7 mouse cellular contexts compared by ENCODE assay signal in genomic region chr10:23403351-23403938, GRCm38 (mm10). TPM values are rescaled to one million over a fixed set of nuclear protein-coding genes. Genes with fewer than 3 reads are reported as not detected.
DNase-seq lines count a peak whose midpoint lies in the region; ATAC-seq and TF ChIP-seq lines count a peak whose summit lies in the region.

No protein-coding gene starts in this region.

- no peak for TF ChIP-seq POLR2A in MEL (IDR thresholded peaks at IDR 0.05; ENCODE audit: control insufficient read depth in 1 of 2, insufficient read depth in 1 of 2, low read depth in 1 of 2, low read length in 2 of 2, poor library complexity in 1 of 2)

- H3K4me1 ChIP-seq in hindbrain, embryonic 16.5 days (ENCODE audit: control insufficient read depth, insufficient read depth, low read depth, low read length) = no peaks in the 10 kb centered on the region
- H3K4me1 ChIP-seq in hindbrain, embryonic 11.5 days (replicated peaks; ENCODE audit: control insufficient read depth, insufficient read depth, low read length) = no peaks in the 10 kb centered on the region
- no peaks in the 10 kb centered on the region for H3K4me1 ChIP-seq in MEL (ENCODE audit: control insufficient read depth in 1 of 2, insufficient read depth in 2 of 2, low read length in 2 of 2)

- H3K4me2 ChIP-seq in hindbrain, embryonic 16.5 days (ENCODE audit: low read length) = no peak overlapping the region
- no peak overlapping the region for H3K4me2 ChIP-seq in hindbrain, embryonic 11.5 days (replicated peaks; ENCODE audit: low read depth, low read length)

- TF ChIP-seq RAD21 in MEL (IDR thresholded peaks at IDR 0.05; ENCODE audit: low read depth, low read length) = peak; percentile 41

- no peaks in the 10 kb centered on the region for H3K36me3 ChIP-seq in hindbrain, embryonic 16.5 days (ENCODE audit: control insufficient read depth, insufficient read depth, low read length)
- no peaks in the 10 kb centered on the region for H3K36me3 ChIP-seq in hindbrain, embryonic 11.5 days (ENCODE audit: control insufficient read depth, insufficient read depth, low read length)
- no peaks in the 10 kb centered on the region for H3K36me3 ChIP-seq in MEL (ENCODE audit: control insufficient read depth in 1 of 2, insufficient read depth in 2 of 2, low read length in 2 of 2)

- H3K9me3 ChIP-seq in hindbrain, embryonic 16.5 days (ENCODE audit: control insufficient read depth, low read length) = peaks cover 4% of the 10 kb centered on the region; the same call in 1 of the 2 replicates
- H3K9me3 ChIP-seq in hindbrain, embryonic 11.5 days (ENCODE audit: control insufficient read depth, low read length) = no peaks in the 10 kb centered on the region
- no peaks in the 10 kb centered on the region for H3K9me3 ChIP-seq in MEL (replicated peaks; ENCODE audit: insufficient read depth, low read length)

- peak in 1 of 3 experiments; percentile 43; a peak in 2 of 6 replicates for TF ChIP-seq CTCF in MEL (IDR thresholded peaks at IDR 0.05 in 2 of 3, conservative IDR thresholded peaks at IDR 0.05 in 1 of 3; ENCODE audit: control insufficient read depth in 1 of 3, insufficient read depth in 1 of 3, low read depth in 2 of 3, low read length in 3 of 3, poor library complexity in 1 of 3, severe bottlenecking in 1 of 3)

- H3K9ac ChIP-seq in hindbrain, embryonic 16.5 days (ENCODE audit: low read depth, low read length) = no peak overlapping the region
- no peak overlapping the region for H3K9ac ChIP-seq in hindbrain, embryonic 11.5 days (ENCODE audit: low read depth, low read length)
- no peak overlapping the region for H3K9ac ChIP-seq in MEL (ENCODE audit: control insufficient read depth, low read depth, low read length, poor library complexity, severe bottlenecking)

- no peak for TF ChIP-seq EP300 in MEL (IDR thresholded peaks at IDR 0.05; ENCODE audit: low read depth in 1 of 2, low read length in 2 of 2)

- no peak overlapping the region for H3K27ac ChIP-seq in hindbrain, embryonic 16.5 days (ENCODE audit: low read depth, low read length)
- H3K27ac ChIP-seq in hindbrain, embryonic 11.5 days (ENCODE audit: low read depth, low read length) = no peak overlapping the region
- H3K27ac ChIP-seq in MEL (ENCODE audit: control insufficient read depth, low read depth, low read length) = no peak overlapping the region

- no peaks in the 10 kb centered on the region for H3K79me2 ChIP-seq in MEL (ENCODE audit: control insufficient read depth, insufficient read depth, low read length, poor library complexity)

- WGBS in hindbrain, embryonic 16.5 days = 36% methylated on average over 4 of the region's 4 CpGs
- WGBS in hindbrain, embryonic 11.5 days = 66% methylated on average over 4 of the region's 4 CpGs

- no peak overlapping the region for H3K4me3 ChIP-seq in hindbrain, embryonic 16.5 days (ENCODE audit: low read length)
- H3K4me3 ChIP-seq in hindbrain, embryonic 11.5 days (ENCODE audit: low read depth, low read length) = no peak overlapping the region
- H3K4me3 ChIP-seq in MEL (ENCODE audit: control insufficient read depth in 1 of 2, insufficient read depth in 1 of 2, low read depth in 2 of 2, low read length in 2 of 2) = no peak overlapping the region

- DNase-seq in hindbrain, embryonic 11.5 days (ENCODE audit: low spot score) = no peak
- peak; percentile 19 for DNase-seq in 416B (ENCODE audit: low read depth)
- DNase-seq in MEL (ENCODE audit: low read depth, low spot score) = no peak
- peak; percentile 63 for DNase-seq in kidney, adult 9 months
- no peak for DNase-seq in ovary, postnatal 10 days (ENCODE audit: low spot score)

- H3K27me3 ChIP-seq in hindbrain, embryonic 16.5 days (replicated peaks; ENCODE audit: control insufficient read depth, insufficient read depth, low read length) = no peaks in the 10 kb centered on the region
- H3K27me3 ChIP-seq in hindbrain, embryonic 11.5 days (ENCODE audit: control insufficient read depth, insufficient read depth, low read length) = no peaks in the 10 kb centered on the region
- H3K27me3 ChIP-seq in MEL (ENCODE audit: control insufficient read depth in 1 of 2, insufficient read depth in 2 of 2, low read length in 2 of 2) = no peaks in the 10 kb centered on the region; a peak in 2 of 4 replicates

- peak; percentile 61 for ATAC-seq in hindbrain, embryonic 16.5 days
- ATAC-seq in hindbrain, embryonic 11.5 days (ENCODE audit: low FRiP score) = no peak
- no peak for ATAC-seq in megakaryocyte progenitor cell, adult 5-6 weeks (replicated peaks; ENCODE audit: poor library complexity)

TF ChIP-seq in MEL, 35 proteins besides CTCF, POLR2A, EP300 and RAD21:
- peak; percentile 34 for TF ChIP-seq SMC3 (IDR thresholded peaks at IDR 0.05; ENCODE audit: low read depth, low read length)
- no peak for TF ChIP-seq BHLHE40 (IDR thresholded peaks at IDR 0.05; ENCODE audit: borderline replicate concordance, low read depth, low read length)

RNA-seq across cellular contexts. Expression of gene Eya4, which starts 52.9 kb away (rescaled TPM):
- polyA plus RNA-seq in hindbrain, embryonic 16.5 days (2015; fragmentation: Nextera tagmentation; extraction: Ambion mirVana) = 0.49 and 0.69 TPM in 2 replicates
- 5.0 and 5.7 TPM in 2 replicates for polyA plus RNA-seq in hindbrain, embryonic 11.5 days (2014; fragmentation: Nextera tagmentation; extraction: Ambion mirVana)
- total RNA-seq in MEL (2012; rRNA removed) = 0.29 and 0.46 TPM in 2 replicates
- polyA plus RNA-seq in MEL (2012; ENCODE audit: insufficient read depth in 1 of 2, insufficient read length in 2 of 2, low read depth in 1 of 2, low replicate concordance in 2 of 2, missing spikeins in 1 of 2) = under 1 TPM in 1 of 2 experiments, not detected in 1; 0.24 TPM
- 0.20 TPM in 1 of 2 replicates, not detected in the other for total RNA-seq in megakaryocyte progenitor cell, adult 5-6 weeks (2015)
- total RNA-seq in megakaryocyte progenitor cell, adult 5-6 weeks (2017) = 0.14 TPM in 1 of 2 replicates, not detected in the other

Comparison
In these comparisons a context has a peak if more than half of its experiments do, and no peak if none do; other contexts are left out.
1. DNase-seq: peak in 416B (single experiment) and kidney, adult 9 months (single experiment); none in hindbrain, embryonic 11.5 days (single experiment), MEL (single experiment) and ovary, postnatal 10 days (single experiment).